Mouse (Mus musculus): ENCODE results near the gene Mrps2.

- no peak for TF ChIP-seq CTCF (IDR thresholded peaks at IDR 0.05; ENCODE audit: low read depth)
- TF ChIP-seq EP300 (IDR thresholded peaks at IDR 0.05; ENCODE audit: low read depth), result no peak
These were observed 30.6 kb downstream of the Mrps2 start for GRCm38 (mm10) chr2:28498431-28498830.

Measured in liver, embryonic 14.5 days (tissue).